Mouse (Mus musculus) lung, postnatal 36 days (tissue): Measurements from ENCODE around the gene Sgk1.

Experiments
- DNase-seq: peaks from one replicate; pipeline ENCODE4 v3.0.0; 2022; ENCODE audit warnings: mixed read lengths

Gene Sgk1

DNA sequence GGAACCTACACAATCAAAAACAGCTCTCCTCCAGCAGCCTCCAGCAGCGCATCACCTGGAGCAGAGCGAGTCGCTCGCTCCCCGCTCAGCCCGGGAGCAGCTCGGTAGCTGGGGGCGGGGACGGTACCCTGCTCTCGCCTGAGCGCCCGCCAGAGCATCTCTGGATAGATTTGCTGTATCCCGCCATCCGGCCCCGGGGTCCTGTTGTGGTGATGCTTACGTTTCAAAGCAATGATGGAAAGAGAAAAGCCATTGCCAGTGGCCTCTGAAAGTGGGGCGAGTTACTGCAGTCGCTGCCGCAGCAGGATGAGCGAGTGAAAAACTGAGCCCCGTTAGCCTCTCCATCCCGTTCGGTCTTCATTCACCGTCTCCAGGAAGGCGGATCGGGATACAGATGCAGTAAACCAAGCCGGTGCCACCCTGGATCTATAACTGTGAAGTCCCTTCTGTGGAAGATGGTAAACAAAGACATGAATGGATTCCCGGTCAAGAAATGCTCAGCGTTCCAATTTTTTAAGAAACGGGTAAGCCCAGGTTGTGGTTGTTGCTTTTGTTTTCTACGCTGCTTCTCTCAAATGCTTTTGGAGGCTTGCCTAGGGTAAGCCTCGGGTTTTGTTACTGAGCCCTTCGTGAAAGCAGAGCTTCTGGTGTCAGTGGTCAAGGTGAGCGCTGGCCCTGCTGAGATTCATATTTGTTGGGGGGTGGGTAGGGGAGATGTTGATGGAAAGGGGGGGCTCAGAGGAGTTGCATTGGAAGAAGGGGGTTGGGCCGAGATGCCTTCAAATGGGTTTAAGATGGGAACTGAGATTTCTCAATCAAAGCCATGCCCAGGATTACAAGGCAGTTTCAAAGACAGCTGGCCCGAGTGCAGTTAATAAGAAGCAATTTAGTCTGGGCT is at the start of gene Sgk1:
Gene Sgk1, plus strand, starts transcription at position 1 of the 898 bp plus-strand sequence.
- peak; percentile 17 for DNase-seq

DNA sequence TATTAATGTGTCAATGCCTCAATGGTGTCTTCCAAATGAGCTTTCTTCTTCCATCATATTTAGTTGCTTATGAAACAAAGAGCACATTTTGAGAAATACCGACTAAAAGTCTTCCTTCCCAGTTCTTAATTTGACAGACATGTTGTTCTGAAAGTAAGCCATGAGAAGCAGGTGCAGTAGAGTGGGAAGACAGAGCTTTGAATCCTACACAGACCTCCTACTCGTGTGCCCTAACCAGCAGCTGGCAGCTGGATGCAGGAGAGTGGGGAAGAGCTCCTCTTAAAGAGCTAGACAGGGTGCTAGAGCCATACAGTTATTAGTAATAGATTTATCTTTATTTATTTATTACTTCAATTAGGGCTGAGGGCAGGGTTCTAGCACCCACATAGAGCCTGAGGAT is 49.7 kb upstream of the Sgk1 start:
- no peak for DNase-seq

DNA sequence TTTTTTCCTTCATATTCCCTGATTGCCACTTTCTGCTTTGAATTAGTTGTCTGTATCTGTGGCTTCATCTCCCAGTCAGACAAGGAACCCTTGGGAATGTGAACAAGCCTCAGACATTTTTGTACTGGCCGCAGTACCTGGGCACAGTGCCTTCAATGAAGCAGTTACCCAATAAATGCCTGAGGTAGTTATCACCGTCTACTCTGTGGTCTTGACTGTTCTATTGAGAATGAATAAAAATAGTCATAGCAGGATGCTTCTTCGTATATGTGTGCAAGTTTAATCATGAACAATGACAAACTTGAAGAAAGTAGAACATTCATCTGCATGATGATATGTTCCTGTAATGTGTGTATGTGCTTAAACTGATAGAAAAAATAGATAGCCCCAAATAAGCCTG is 48.2 kb upstream of the Sgk1 start:
- DNase-seq, result no peak

DNA sequence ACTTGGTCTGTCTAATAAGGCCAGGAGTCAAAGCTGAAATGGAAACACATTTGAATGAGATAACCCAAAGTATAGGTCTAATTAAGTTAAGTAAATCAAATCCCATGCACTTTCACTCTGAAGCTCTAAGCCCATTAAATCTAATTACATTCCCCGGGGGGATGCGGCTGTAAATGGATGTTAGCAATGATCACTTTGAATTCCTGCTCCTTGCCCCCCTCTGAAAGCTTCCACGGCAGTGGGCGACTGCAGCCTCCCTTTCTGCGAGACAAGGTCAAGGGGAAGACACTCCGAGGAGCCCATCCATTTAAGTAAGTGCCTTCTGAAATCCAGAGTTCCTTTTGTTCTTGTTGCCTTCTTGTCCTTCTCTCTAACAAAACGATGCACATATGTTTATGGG is 46.9 kb upstream of the Sgk1 start:
- no peak for DNase-seq

DNA sequence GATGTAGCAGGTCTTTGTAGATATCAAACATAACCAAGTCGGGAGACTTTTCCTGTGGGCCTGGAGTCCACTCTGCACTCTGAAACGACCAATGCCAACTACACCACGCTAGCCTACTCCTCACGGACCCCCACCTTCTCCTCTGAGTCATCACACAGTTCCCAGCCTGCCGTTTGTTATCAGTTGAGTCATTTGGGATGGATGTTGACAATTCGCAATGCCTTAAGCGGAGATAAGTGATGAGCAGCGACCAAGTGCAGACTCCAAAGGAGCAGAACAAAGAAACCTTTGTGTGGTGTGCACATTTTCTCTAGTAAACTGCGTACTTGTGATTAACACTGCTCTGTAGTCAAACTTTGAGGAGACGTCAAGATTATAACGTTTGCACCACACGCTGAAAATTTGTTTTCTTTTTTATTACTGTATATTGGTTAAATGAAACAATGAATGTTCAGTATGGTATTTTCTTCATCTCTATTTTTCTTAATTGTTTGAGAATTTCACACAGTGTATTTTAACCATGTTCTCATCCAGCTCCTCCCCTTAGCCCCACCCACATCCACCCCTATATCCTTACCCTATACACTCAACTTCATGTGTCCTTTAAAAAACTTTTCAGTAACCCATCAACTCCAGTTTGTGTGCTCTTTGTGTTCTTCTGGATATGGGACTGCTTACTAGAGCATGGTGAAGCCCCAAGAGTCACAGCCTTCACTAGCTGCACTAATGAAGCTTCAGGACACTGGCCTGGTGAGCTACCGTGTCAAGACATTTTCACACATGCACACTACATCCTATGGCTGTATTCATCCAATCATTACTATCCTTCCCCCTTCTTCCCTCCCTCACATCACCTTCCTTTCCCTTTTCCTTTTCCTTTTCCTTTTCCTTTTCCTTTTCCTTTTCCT is 42.5 kb upstream of the Sgk1 start:
- DNase-seq, result no peak

DNA sequence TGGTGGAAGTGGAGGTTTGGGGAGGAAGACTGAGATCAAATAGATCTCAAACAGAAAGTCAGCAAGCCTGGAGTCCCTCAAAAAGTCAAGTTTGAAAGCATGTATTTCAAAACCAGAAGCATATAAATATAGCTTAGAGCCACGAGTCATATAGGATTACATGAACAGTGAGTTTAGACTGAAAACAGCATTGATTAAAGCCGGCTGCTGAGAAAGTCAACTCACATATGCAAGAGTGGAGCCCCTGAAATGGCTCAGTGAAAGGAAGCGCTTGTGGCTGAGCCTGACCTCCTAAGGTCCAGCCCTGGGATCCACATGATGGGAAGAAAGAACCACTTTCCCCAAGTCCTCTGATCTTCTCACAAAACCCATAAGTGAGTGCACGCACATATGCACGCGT is 38.7 kb upstream of the Sgk1 start:
- no peak for DNase-seq

DNA sequence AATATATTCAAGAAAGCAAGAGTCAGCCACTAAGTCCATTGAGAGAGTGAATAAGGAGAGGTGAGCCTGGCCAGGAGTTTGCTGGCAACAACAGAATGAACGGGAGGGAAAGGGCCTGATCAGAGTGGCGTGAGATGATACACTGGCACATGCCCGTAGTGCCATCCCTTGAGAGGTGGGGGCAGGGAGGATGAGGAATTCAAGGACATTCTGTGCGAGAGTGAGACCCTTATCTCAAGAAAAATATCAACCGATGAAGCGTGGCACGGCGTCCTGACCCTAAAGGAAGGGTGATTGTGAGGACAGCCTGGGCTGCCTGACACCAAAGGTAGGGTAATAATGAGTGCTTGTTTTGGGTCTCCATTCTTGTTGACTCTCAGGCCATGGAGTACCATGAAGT is 38.1 kb upstream of the Sgk1 start:
- no peak for DNase-seq

DNA sequence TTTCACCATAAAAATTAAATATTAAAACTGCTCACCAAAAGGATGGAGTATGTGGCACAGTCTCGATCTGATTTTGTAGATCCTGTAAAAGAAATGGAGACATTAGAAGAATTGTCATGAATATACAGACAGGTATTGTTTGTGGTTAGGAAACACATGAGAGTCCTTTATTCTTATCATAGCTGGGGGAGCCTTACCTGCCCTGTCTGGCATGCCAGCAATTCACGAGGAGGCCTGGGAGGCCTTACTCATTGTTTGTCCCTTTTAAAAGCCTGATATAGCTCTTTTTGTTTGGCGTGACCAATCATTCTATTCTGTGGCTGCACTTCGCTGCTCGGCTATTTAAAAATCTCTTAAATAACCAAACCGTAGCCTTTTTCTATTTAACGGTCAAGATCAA is 37.6 kb upstream of the Sgk1 start:
- DNase-seq, result no peak

- DNase-seq, result no peak
Measured at GRCm38 (mm10) chr10:21845601-21846282, 36.2 kb upstream of the Sgk1 start.

- DNase-seq, result no peak
Measured at GRCm38 (mm10) chr10:21846366-21846765, 35.6 kb upstream of the Sgk1 start.

DNA sequence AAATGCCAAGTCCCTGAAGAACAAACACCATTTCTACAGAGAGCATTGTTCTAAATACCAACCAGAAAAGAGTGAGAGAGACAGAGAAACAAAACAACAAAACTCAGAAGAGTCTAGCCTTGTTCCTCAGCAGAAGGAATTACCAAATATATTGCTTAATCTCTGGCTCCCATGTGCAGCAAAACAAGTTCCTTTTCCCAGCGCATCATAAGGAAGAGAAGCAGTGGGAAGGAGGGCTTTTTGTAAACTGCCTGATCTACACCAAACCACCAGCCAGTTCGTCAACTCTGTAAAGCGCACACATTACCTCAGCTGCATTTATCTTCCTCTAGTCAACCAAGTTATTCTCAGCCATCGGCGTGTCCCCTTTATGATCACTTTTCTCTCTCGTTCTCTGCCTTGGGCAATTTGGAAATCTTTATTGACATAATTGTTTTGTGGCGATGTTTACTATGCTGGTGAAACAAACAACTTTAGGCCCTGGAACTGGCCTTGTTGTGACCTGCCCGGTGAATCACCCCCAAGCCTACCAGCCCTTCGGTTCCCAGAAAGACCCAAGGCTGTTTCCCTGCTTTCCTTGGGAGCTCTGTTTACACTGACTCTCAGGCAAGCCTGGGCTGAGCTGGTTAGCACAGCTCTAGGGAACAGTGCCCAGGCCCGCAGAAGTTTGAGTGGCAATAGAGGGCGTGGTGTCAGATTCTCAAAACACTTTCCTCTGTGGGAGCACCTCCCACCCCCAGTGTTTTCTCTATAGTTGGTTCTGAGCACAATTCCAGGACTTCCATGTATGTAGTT is 34.8 kb upstream of the Sgk1 start:
- peak; percentile 71 for DNase-seq

- DNase-seq, result no peak
Measured at GRCm38 (mm10) chr10:21847931-21848670, 33.9 kb upstream of the Sgk1 start.

- no peak for DNase-seq
Measured at GRCm38 (mm10) chr10:21849251-21849650, 32.7 kb upstream of the Sgk1 start.

DNA sequence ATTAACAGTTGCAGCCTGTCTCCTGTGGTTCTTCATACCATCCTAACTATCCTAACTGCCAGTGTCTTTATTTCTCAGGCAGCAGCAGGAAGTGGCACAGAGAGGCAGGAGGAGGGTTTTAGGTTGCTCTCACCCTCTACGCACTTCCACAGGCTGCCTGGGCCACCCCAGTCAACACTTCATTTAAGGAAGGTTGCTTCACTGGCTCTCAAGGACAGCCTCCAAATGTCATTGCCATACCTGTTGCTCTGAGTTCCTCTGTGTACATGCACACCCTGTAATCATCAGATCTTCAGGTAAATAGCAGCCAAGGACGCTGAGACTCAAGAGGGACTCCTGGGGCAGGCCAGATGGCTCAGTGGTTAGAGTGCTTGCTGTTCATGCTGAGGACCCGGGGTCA is 31.7 kb upstream of the Sgk1 start:
- DNase-seq, result no peak

DNA sequence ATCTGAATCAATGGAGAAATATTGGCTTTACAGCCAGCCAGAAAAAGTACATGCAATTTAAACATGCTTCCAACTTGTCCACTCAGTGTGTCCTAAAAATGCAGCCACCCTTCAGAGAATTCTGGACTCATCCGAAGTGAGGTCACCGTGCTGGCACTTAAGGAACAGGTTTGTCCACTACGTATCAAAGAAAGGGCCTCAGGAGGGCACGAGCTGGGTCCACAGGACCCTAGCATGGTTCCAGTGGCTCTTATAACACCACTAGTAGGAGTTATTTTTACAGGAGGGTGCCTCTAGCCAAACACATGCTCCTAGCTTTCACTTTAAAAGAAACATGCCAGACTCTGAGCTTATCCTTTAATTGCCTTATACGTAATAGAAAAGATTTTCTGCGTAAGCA is 28.9 kb upstream of the Sgk1 start:
- peak; percentile 59 for DNase-seq

DNA sequence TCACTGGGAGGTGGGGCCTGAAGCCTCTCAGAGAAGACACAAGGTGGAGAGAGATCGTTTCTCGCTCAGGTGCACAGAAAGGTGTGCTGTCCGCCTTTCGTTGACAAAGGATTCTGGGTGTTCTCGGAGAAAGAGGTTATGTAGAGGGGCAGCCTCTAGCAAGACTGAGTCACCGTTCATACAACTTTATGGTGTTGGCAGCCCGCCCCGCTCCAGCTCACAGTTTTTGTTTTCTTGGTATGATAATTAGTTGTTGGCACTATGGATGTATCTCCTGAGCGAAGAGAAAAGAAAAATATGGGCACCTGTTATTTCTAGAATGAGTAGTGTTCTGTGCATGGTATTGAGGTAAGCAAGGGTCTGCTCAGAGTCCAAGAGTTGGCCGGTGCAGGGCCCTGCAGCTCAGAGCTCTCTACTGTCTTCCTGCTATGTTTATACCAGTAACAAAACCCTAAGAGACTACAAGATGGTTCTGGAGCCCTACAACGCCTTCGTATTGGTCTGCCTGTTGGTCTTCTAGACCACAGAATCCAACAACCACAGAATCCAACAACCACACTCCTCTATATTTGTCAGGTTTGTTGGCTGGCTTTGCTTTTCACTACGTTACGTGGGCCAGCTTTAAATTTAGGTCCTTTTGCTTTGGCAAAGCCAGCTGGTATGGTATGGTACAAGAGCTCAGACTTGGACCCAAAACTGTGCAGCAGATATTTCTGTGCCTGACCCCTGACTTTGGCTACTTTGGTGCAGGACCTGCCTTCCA is 28.2 kb upstream of the Sgk1 start:
- DNase-seq, result no peak

GRCm38 (mm10) chr10:21855338-21855737 is 26.6 kb upstream of the Sgk1 start:
- DNase-seq, result no peak

DNA sequence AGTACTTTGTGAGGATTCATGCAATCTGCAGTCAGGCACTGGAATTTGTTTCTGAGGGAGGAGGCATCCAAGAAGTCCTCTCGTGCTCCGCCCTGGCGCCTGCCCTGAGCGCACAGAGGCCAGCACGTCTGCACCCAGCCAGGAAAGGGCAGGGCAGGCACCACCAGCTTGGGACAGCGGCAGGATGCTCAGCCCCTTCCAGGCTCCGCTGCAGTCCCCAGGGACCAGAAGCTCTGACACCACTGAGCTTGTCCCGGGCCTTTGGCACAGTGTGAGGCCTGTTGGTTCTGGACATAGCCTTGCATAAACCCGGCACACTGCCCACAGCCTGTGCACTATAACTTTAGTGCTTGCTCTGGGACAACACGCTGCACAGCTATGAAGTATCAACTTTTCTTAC is 24.3 kb upstream of the Sgk1 start:
- peak; percentile 86 for DNase-seq

DNA sequence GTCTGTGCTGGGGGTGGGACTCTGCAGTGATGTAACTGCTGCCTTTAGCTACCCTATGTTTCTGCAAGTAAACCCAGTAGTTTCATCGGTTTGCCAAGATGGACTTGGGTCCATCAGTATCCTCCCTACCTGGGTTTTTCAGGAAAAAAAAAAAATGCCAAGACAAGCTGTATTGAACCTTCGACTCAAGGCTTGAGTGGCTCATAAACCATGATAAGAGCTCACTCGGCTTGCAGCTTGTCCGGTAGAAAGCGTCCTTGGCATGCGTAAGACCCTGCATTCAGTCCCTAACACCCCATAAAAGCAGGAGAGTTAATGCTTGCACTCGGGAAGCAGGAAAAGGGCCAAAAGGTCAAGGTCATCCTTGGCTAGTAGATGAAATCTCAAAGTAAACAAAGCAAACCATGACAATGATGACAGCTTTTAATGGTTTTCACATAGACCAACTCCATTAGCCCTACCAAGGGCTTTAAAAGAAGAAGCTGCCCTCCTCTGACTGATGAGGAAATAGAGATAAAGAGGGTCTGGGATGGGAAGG is 23.5 kb upstream of the Sgk1 start:
- DNase-seq, result no peak

DNA sequence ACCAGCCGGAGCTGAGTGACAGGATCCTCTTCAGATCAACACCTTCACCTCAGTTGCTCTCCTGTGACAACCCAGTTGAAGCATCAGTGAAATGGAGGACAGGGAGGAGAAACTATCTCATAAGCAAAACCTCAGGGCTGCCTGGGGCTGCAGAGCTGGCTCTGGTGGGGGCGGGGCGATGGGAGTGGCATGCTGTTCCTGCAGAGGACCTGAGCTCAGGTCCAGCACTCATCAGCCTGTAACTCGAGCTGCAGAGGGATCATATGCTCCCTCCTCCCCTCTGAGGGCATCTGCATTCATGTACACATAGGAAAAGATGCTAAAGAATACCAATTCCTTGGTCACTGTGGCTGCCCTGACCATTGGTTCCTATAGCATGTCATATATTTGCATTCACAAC is 15.5 kb upstream of the Sgk1 start:
- no peak for DNase-seq

GRCm38 (mm10) chr10:21868221-21868620 is 13.8 kb upstream of the Sgk1 start:
- DNase-seq, result no peak
